Mouse (Mus musculus) thymus, postnatal 14 days (tissue): Measurements from ENCODE around the gene 2900011O08Rik.

Source experiments
- DNase-seq: peaks from one replicate; pipeline ENCODE4 v3.0.0; 2021

2900011O08Rik gene

GRCm38 (mm10) chr16:14143298-14143697 is 156.9 kb downstream of the 2900011O08Rik start:
- DNase-seq: no peak

- DNase-seq: no peak
These were observed 161.3 kb downstream of the 2900011O08Rik start for GRCm38 (mm10) chr16:14147712-14148111.
